Comparison of ENCODE assay signal across 21 mouse cellular contexts in genomic region chr7:133259143-133259542, GRCm38 (mm10).
A peak's percentile ranks its signal among the peaks of the same experiment; 100 is the strongest.
DNase-seq lines count a peak whose midpoint lies in the region; ATAC-seq and TF ChIP-seq lines count a peak whose summit lies in the region.
"Had no signal": no experiment of that assay in that cellular context is flagged by ENCODE, and none has a peak within 500 bp of the region (broad histone marks: within the 10 kb centered on the region; RNA-seq: fewer than 3 reads in every experiment).

No protein-coding gene starts in this region.

- H3K9me3 ChIP-seq in heart, embryonic 14.5 days (ENCODE audit: control insufficient read depth, low read length), result no peaks in the 10 kb centered on the region
- no peaks in the 10 kb centered on the region for H3K9me3 ChIP-seq in heart, postnatal 0 days (replicated peaks; ENCODE audit: control insufficient read depth, low read length)
- H3K9me3 ChIP-seq: embryonic facial prominence, embryonic 15.5 days; forebrain, embryonic 10.5 days; forebrain, embryonic 12.5 days had no signal

- no peak overlapping the region for H3K4me2 ChIP-seq in heart, embryonic 14.5 days (ENCODE audit: low read length)
- no peak overlapping the region for H3K4me2 ChIP-seq in heart, postnatal 0 days (ENCODE audit: low read depth, low read length)
- H3K4me2 ChIP-seq: forebrain, embryonic 12.5 days had no signal

- WGBS in heart, embryonic 14.5 days, result 35% methylated on average over 7 of the region's 7 CpGs
- WGBS in heart, postnatal 0 days, result 38% methylated on average over 7 of the region's 7 CpGs

- H3K9ac ChIP-seq in heart, embryonic 14.5 days (ENCODE audit: low read length), result no peak overlapping the region
- H3K9ac ChIP-seq in heart, postnatal 0 days (replicated peaks; ENCODE audit: low read depth, low read length), result no peak overlapping the region
- H3K9ac ChIP-seq: embryonic facial prominence, embryonic 15.5 days; forebrain, embryonic 12.5 days had no signal

- H3K27me3 ChIP-seq in heart, embryonic 14.5 days (ENCODE audit: control insufficient read depth, insufficient read depth, low read length), result peaks cover 70% of the 10 kb centered on the region
- peaks cover 28% of the 10 kb centered on the region for H3K27me3 ChIP-seq in heart, postnatal 0 days (ENCODE audit: control insufficient read depth, insufficient read depth, low read length)
- H3K27me3 ChIP-seq: embryonic facial prominence, embryonic 15.5 days; forebrain, embryonic 12.5 days had no signal

- ATAC-seq in heart, embryonic 14.5 days (ENCODE audit: insufficient number of reproducible peaks, insufficient read depth, low FRiP score, low read depth), result 0 out of 2 replicates have a peak, but pooled peaks have one; percentile 21
- peak; percentile 57; the same call in 1 of the 2 replicates for ATAC-seq in heart, postnatal 0 days (ENCODE audit: insufficient read depth, low read depth)
- ATAC-seq: forebrain, embryonic 14.5 days; forebrain, embryonic 16.5 days had no signal

- intact Hi-C loops in heart, postnatal 14 days (cut with DNase I), result no loop called here

- no peaks in the 10 kb centered on the region for H3K36me3 ChIP-seq in heart, embryonic 14.5 days (ENCODE audit: control insufficient read depth, insufficient read depth, low read length)
- H3K36me3 ChIP-seq in heart, postnatal 0 days (replicated peaks; ENCODE audit: control insufficient read depth, insufficient read depth, low read length), result no peaks in the 10 kb centered on the region
- H3K36me3 ChIP-seq: embryonic facial prominence, embryonic 15.5 days; forebrain, embryonic 10.5 days; forebrain, embryonic 12.5 days had no signal

- H3K27ac ChIP-seq in heart, embryonic 14.5 days (replicated peaks in 1 of 2; ENCODE audit: control insufficient read depth in 1 of 2, insufficient read depth in 1 of 2, low read depth in 2 of 2, low read length in 2 of 2), result no peak overlapping the region
- H3K27ac ChIP-seq in heart, postnatal 0 days (ENCODE audit: low read depth), result no peak overlapping the region
- H3K27ac ChIP-seq: embryonic facial prominence, embryonic 15.5 days; forebrain, embryonic 10.5 days; forebrain, embryonic 12.5 days had no signal

- DNase-seq in heart, adult 11 months, result peak; percentile 62
- DNase-seq in heart, postnatal 14 days, result no peak
- DNase-seq in heart, adult 9 months (ENCODE audit: low spot score in 2 of 2), result no peak
- DNase-seq in heart, postnatal 0 days (ENCODE audit: low spot score), result peak; percentile 6
- DNase-seq in heart, adult 8-10 months (ENCODE audit: low spot score), result no peak
- no peak for DNase-seq in adrenal gland, adult 8-10 months
- DNase-seq: adrenal gland, adult 2 months; adrenal gland, postnatal 14 days; adrenal gland, postnatal 36 days; cerebellum, adult 11-12 months; cerebellum, adult 2 months; cerebellum, adult 9-10 months; cerebellum, postnatal 10 days; cerebellum, postnatal 25 days had no signal

- no peak overlapping the region for H3K4me3 ChIP-seq in heart, embryonic 14.5 days (ENCODE audit: control insufficient read depth in 1 of 2, insufficient read depth in 1 of 2, low read depth in 1 of 2, low read length in 2 of 2)
- no peak overlapping the region for H3K4me3 ChIP-seq in heart, postnatal 0 days (ENCODE audit: low read depth, low read length)
- H3K4me3 ChIP-seq: embryonic facial prominence, embryonic 15.5 days; erythroblast, embryonic 14.5 days; forebrain, embryonic 10.5 days; forebrain, embryonic 12.5 days had no signal

- no peak for TF ChIP-seq CTCF in heart, postnatal 0 days (IDR thresholded peaks at IDR 0.05; ENCODE audit: low read depth)

- H3K4me1 ChIP-seq in heart, embryonic 14.5 days (ENCODE audit: control insufficient read depth in 2 of 2, insufficient read depth in 2 of 2, low read length in 2 of 2), result no peaks in the 10 kb centered on the region; a peak in 1 of 4 replicates
- no peaks in the 10 kb centered on the region for H3K4me1 ChIP-seq in heart, postnatal 0 days (ENCODE audit: control insufficient read depth, insufficient read depth)
- H3K4me1 ChIP-seq: forebrain, embryonic 10.5 days; forebrain, embryonic 12.5 days had no signal

- TF ChIP-seq EP300 in heart, postnatal 0 days (IDR thresholded peaks at IDR 0.05; ENCODE audit: low read depth), result no peak

Comparison
In these comparisons a context has a peak if more than half of its experiments do, and no peak if none do; other contexts are left out.
1. DNase-seq: peak in heart, adult 11 months (single experiment) and heart, postnatal 0 days (single experiment); none in heart, postnatal 14 days (0 of 2), heart, adult 9 months (0 of 2), heart, adult 8-10 months (single experiment) and adrenal gland, adult 8-10 months (single experiment).